Mouse (Mus musculus) liver, embryonic 14.5 days (tissue): ENCODE results near the gene Sgpl1. TPM values are rescaled to one million over a fixed set of nuclear protein-coding genes. Genes with fewer than 3 reads are reported as not detected.

Experiments
- ATAC-seq: fragments of 200-750 bp; cut with Nextera tagmentation; 2 replicates; pipeline ENCODE4 v1.8.0; 2017; ENCODE audit warnings: moderate number of reproducible peaks, mild to moderate bottlenecking, moderate library complexity; ENCODE audit not compliant: insufficient read depth
- DNase-seq, 3 experiments: peaks; one replicate each; pipeline ENCODE4 v3.0.0-alpha.2; 2012 to 2013; ENCODE audit warnings: low read depth in 3 of 3, low spot score in 3 of 3
- H3K27ac ChIP-seq: fragments of 300-500 bp; sonication (generic); 2 replicates; pipeline ENCODE4 v1.5.1; 2014; ENCODE audit warnings: moderate library complexity, mild to moderate bottlenecking, control low read depth, inconsistent platforms
- H3K27me3 ChIP-seq: fragments of 300-500 bp; sonication (generic); 2 replicates; pipeline ENCODE4 v1.6.1; 2014; ENCODE audit warnings: mild to moderate bottlenecking, low read length, moderate library complexity; ENCODE audit not compliant: control insufficient read depth, insufficient read depth
- H3K36me3 ChIP-seq: fragments of 300-500 bp; sonication (generic); replicated peaks from 2 replicates; pipeline ENCODE4 v1.6.1; 2014; ENCODE audit warnings: low read depth; ENCODE audit not compliant: control insufficient read depth, insufficient read depth
- H3K4me1 ChIP-seq, 2 experiments: fragments of 200-500 bp in 1 of 2; fragments of 300-500 bp in 1 of 2; sonication (generic) in 1 of 2; replicated peaks; 2 replicates each; pipeline ENCODE4 v1.6.1; 2012 to 2014; ENCODE audit warnings: antibody characterized with exemption in 1 of 2, inconsistent platforms in 1 of 2, low read length in 1 of 2; ENCODE audit not compliant: control insufficient read depth in 2 of 2, insufficient read depth in 2 of 2
- H3K4me2 ChIP-seq: fragments of 300-500 bp; sonication (generic); 2 replicates; pipeline ENCODE4 v1.6.1; 2014; ENCODE audit warnings: low read depth, mild to moderate bottlenecking, control low read depth, moderate library complexity
- H3K4me3 ChIP-seq, 2 experiments: fragments of 200-500 bp in 1 of 2; fragments of 300-500 bp in 1 of 2; sonication (generic) in 1 of 2; 2 replicates each; pipeline ENCODE4 v1.5.1; 2012 to 2014; ENCODE audit warnings: low read depth in 2 of 2, low read length in 2 of 2, mild to moderate bottlenecking in 2 of 2, control low read depth in 1 of 2, inconsistent platforms in 1 of 2, moderate library complexity in 1 of 2; ENCODE audit not compliant: insufficient read depth in 1 of 2
- H3K9ac ChIP-seq: fragments of 300-500 bp; sonication (generic); replicated peaks from 2 replicates; pipeline ENCODE4 v1.6.1; 2014; ENCODE audit warnings: mild to moderate bottlenecking, control low read depth, moderate library complexity
- H3K9me3 ChIP-seq: fragments of 300-500 bp; sonication (generic); 2 replicates; pipeline ENCODE4 v1.6.1; 2016; ENCODE audit warnings: low read length, mixed read lengths; ENCODE audit not compliant: control insufficient read depth
- CTCF ChIP-seq: IDR thresholded peaks from 2 replicates; pipeline ENCODE4 v1.5.1; 2016; ENCODE audit warnings: antibody characterized with exemption, low read depth, control low read depth
- EP300 ChIP-seq: IDR thresholded peaks from 2 replicates; pipeline ENCODE4 v1.6.1; 2016; ENCODE audit warnings: antibody characterized with exemption, low read depth
- WGBS: fragments of 180-500 bp; shearing (Covaris S2); extraction: QIAGEN DNeasy Blood & Tissue Kit; methylation state at CpG from one replicate; pipeline ENCODE4 v1.1.7; 2014; ENCODE audit not compliant: insufficient replicate concordance; 5-methylcytosine and 5-hydroxymethylcytosine counted together
- polyA plus RNA-seq, 2 experiments: library from polyadenylated mRNA; depleted of rRNA in 1 of 2; stranded (reverse) in 1 of 2; unstranded in 1 of 2; fragments of >200 nt; fragmentation: Nextera tagmentation in 1 of 2; extraction: Ambion mirVana in 1 of 2; gene quantifications; 2 replicates each; pipeline versions ENCODE4 v1.2.1 to v1.2.3; 2012 to 2014

Sgpl1 gene
- polyA plus RNA-seq, 2 experiments: 10.7 to 16.6 TPM

GRCm38 (mm10) chr10:61146807-61147156 lies 721 bp downstream of the Sgpl1 start:
- H3K4me3 ChIP-seq: peak overlapping the region; percentile 78 to 90

GRCm38 (mm10) chr10:61146119-61146806 lies 1.2 kb downstream of the Sgpl1 start:
- H3K27ac ChIP-seq: no peak overlapping the region
- peak overlapping the region; percentile 78 for H3K9ac ChIP-seq
- H3K9me3 ChIP-seq: no peaks in the 10 kb centered on the region
- DNase-seq (peak in 1 of 3 experiments; percentile 41), ATAC-seq (peak; percentile 13)
- H3K36me3 ChIP-seq: no peaks in the 10 kb centered on the region
- 2% methylated on average over 50 of the region's 53 CpGs for WGBS
- H3K4me1 ChIP-seq: peaks cover 24 to 35% of the 10 kb centered on the region in 2 experiments
- H3K4me3 ChIP-seq: peak overlapping the region; percentile 78 to 90
- no peaks in the 10 kb centered on the region for H3K27me3 ChIP-seq
- no peak for TF ChIP-seq EP300
- peak overlapping the region; percentile 82 for H3K4me2 ChIP-seq

More at GRCm38 (mm10) chr10:61146807-61147156, 721 bp downstream of the Sgpl1 start:
- peaks cover 22 to 40% of the 10 kb centered on the region in 2 experiments for H3K4me1 ChIP-seq
- H3K9ac ChIP-seq: peak overlapping the region; percentile 78
- no peaks in the 10 kb centered on the region for H3K9me3 ChIP-seq
- DNase-seq: no peak
- H3K27ac ChIP-seq: peak overlapping the region; percentile 20; the same call in 1 of the 2 replicates
- no peaks in the 10 kb centered on the region for H3K27me3 ChIP-seq
- peak overlapping the region; percentile 82 for H3K4me2 ChIP-seq
- TF ChIP-seq EP300 (no peak), CTCF (no peak)
- peak; percentile 23 for ATAC-seq
- WGBS: under 1% methylated on average over 14 of the region's 14 CpGs
- no peaks in the 10 kb centered on the region for H3K36me3 ChIP-seq

GRCm38 (mm10) chr10:61145766-61146118 lies 1.8 kb downstream of the Sgpl1 start:
- ATAC-seq (no peak), DNase-seq (no peak)
- H3K4me3 ChIP-seq: peak overlapping the region; percentile 78 to 90
- H3K27ac ChIP-seq: no peak overlapping the region
- no peaks in the 10 kb centered on the region for H3K9me3 ChIP-seq
- H3K9ac ChIP-seq: no peak overlapping the region; the same call in 1 of the 2 replicates
- peaks cover 24 to 32% of the 10 kb centered on the region in 2 experiments for H3K4me1 ChIP-seq
- 7% methylated on average over 3 of the region's 3 CpGs for WGBS
- H3K36me3 ChIP-seq: no peaks in the 10 kb centered on the region
- no peaks in the 10 kb centered on the region for H3K27me3 ChIP-seq
- TF ChIP-seq EP300 (no peak), CTCF (no peak)
- peak overlapping the region; percentile 82 for H3K4me2 ChIP-seq

- H3K9me3 ChIP-seq: no peaks in the 10 kb centered on the region
- no peak overlapping the region for H3K27ac ChIP-seq
- H3K27me3 ChIP-seq: no peaks in the 10 kb centered on the region
- ATAC-seq (no peak), DNase-seq (no peak)
- peaks cover 4 to 11% of the 10 kb centered on the region in 2 experiments; a peak in 2 of 4 replicates for H3K4me1 ChIP-seq
- no peak for TF ChIP-seq CTCF
- no peak for TF ChIP-seq EP300
- H3K4me3 ChIP-seq: no peak overlapping the region
- no peak overlapping the region for H3K9ac ChIP-seq
- H3K4me2 ChIP-seq: no peak overlapping the region
- 69% methylated on average over 2 of the region's 2 CpGs for WGBS
- H3K36me3 ChIP-seq: no peaks in the 10 kb centered on the region
Observed at GRCm38 (mm10) chr10:61143343-61143742, 4.2 kb downstream of the Sgpl1 start.

GRCm38 (mm10) chr10:61137567-61137966 lies 9.9 kb downstream of the Sgpl1 start:
- no peak overlapping the region for H3K27ac ChIP-seq
- no peak overlapping the region for H3K4me3 ChIP-seq
- no peak for ATAC-seq
- H3K4me1 ChIP-seq: peaks cover 0 to 2% of the 10 kb centered on the region in 2 experiments; a peak in 2 of 4 replicates
- TF ChIP-seq CTCF (no peak), EP300 (no peak)
- H3K36me3 ChIP-seq: no peaks in the 10 kb centered on the region
- WGBS: 32% methylated on average over 1 of the region's 1 CpGs
- H3K4me2 ChIP-seq: no peak overlapping the region
- H3K9ac ChIP-seq: no peak overlapping the region
- no peaks in the 10 kb centered on the region for H3K9me3 ChIP-seq
- no peaks in the 10 kb centered on the region for H3K27me3 ChIP-seq
- DNase-seq: no peak
